Mouse (Mus musculus): ENCODE data around the gene Sohlh1. TPM values are rescaled to one million over a fixed set of nuclear protein-coding genes. Genes with fewer than 3 reads are reported as not detected.
"Not testable (repeated sequence)": the region's sequence is repeated elsewhere in the genome, so short reads cannot be mapped to it uniquely, and the experiment has no call there.

Sohlh1 gene
- polyA plus RNA-seq, 1 experiment from 2014 or later: not detected

DNA sequence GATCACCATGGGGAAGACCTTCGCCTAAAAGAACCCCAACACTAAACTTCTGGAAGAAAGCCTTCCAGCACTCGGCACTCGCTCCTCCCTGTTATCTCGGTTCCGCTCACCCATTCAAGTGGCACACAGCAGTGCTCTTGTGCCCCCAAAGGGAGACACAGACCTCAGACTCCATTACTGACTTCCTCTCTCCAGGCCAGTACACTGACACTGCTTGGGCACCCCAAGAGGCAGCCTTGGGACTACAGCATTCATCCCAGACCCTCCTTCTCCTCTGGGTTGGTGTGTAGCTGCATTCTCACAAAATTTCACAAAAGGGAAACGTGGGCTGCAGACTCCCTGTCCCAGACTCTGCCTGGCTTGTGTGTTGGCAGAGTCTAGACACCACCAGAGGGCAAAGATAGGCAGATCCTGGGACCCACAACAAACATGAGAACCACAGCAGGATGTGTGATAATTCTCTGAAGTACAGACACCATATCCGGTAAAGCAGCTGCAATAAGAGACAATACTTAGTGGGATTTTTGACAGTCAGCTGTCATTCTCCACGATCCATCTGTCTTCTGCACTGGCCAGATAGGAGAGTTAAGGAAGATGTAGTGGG, 18.6 kb downstream of the Sohlh1 start:
- no peaks in the 10 kb centered on the region for H3K4me1 ChIP-seq
- H3K36me3 ChIP-seq: no peaks in the 10 kb centered on the region
- no peaks in the 10 kb centered on the region for H3K27me3 ChIP-seq (ENCODE audit: low read depth, poor library complexity, severe bottlenecking)
- WGBS: 83% methylated on average over 8 of the region's 8 CpGs
- no peaks in the 10 kb centered on the region for H3K9me3 ChIP-seq (replicated peaks)
- H3K27ac ChIP-seq: no peak overlapping the region
- DNase-seq (ENCODE audit: low spot score): no peak
- H3K4me3 ChIP-seq: no peak overlapping the region

DNA sequence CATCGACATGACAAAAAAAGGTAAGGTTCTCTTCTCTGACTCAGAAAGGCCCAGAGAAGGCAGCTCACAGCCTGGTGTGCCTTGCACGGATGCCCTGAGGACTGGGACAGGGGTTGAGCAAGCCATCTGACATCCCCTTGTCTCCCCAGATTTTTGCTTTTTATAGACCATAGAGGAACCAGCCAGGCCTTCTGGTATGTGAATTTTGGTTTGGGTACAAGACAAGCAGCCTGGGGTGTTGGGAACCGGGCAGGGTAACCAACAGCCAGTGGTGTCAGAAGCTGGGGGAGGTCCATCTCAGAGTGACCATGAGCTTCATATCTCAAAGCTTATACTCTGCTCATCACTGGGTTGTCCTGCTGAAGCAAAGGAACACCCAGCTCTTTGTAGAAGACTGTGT, 22.3 kb downstream of the Sohlh1 start:
- no peak overlapping the region for H3K4me3 ChIP-seq
- no peaks in the 10 kb centered on the region for H3K9me3 ChIP-seq (replicated peaks)
- no peak for DNase-seq (ENCODE audit: low spot score)
- H3K36me3 ChIP-seq: no peaks in the 10 kb centered on the region
- WGBS: 87% methylated on average over 3 of the region's 3 CpGs
- H3K27ac ChIP-seq: no peak overlapping the region
- no peaks in the 10 kb centered on the region for H3K4me1 ChIP-seq
- no peaks in the 10 kb centered on the region for H3K27me3 ChIP-seq (ENCODE audit: low read depth, poor library complexity, severe bottlenecking)

DNA sequence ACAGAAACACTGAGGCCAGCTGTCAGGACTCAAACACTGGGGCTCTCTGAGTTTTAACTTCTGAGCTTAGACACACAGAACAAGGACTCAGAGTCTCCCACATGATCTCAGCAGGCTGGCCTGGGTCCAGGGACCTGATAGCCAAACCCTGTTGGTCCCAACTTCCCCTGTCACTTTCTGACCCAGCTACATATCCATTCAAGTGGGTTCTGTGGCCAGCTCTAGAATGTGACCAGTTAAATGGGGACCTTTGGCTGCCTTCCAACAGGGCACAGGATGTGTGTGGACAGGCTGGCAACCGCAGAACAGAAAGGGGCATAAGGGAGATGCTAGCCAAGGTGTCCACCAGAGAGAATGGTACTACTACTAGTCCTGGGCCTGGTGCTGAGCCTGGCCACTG, 24.2 kb downstream of the Sohlh1 start, which contains the start of gene Lcn9:
Lcn9 (plus strand) TSS at position 348 of the 400 bp plus-strand sequence.
- Histone ChIP-seq H3K4me1 (no peaks in the 10 kb centered on the region), H3K27ac (no peak within 1 kb of the TSS), H3K36me3 (no peaks in the 10 kb centered on the region), H3K9me3 (replicated peaks) (no peaks in the 10 kb centered on the region), H3K27me3 (ENCODE audit: low read depth, poor library complexity, severe bottlenecking) (no peaks in the 10 kb centered on the region), H3K4me3 (no peak within 1 kb of the TSS)
- no peak for DNase-seq (ENCODE audit: low spot score)
- 96% methylated on average over 1 of the region's 1 CpGs for WGBS

DNA sequence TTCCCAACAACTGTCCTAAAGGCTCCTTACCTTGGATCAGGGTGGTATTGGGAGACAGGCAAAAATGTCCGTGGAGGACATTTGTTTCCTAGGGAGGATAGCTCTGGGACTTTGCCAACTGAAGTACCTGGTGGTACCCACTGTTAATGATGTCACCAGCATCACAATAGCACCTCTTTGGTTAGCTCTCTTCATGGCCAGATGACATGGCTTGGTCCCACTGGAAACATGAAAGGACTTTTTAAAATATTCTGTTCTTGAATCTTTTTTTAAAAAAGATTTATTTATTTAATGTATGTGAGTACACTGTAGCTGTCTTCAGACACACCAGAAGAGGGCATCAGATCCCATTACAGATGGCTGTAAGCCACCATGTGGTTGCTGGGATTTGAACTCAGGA, 31.3 kb downstream of the Sohlh1 start, which contains the start of gene Glt6d1:
Glt6d1 (minus strand) TSS at position 101 of the 400 bp plus-strand sequence.
- not testable (repeated sequence) for H3K27me3 ChIP-seq (ENCODE audit: low read depth, poor library complexity, severe bottlenecking); H3K36me3 ChIP-seq; H3K4me3 ChIP-seq; H3K4me1 ChIP-seq; H3K9me3 ChIP-seq (replicated peaks); H3K27ac ChIP-seq; DNase-seq (ENCODE audit: low spot score)
- 83% methylated on average over 1 of the region's 1 CpGs for WGBS

DNA sequence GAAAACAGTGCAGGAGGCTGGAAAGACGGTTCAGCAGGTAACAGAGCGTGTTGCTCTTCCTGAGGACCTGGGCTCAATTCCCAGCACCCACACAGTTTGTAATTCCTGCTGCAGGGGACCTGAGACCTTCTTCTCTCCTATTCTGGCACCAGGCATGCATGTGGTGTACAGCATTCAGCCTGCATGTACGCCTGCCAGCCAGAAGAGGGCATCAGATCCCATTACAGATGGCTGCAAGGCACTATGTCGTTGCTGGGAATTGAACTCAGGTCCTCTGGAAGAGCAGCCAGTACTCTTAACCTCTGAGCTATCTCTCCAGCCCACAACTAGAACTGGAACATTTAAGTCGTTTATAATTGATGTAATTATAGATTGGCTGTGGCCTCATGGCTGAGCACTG, 33.7 kb downstream of the Sohlh1 start:
- Histone ChIP-seq H3K27ac (no peak overlapping the region), H3K27me3 (ENCODE audit: low read depth, poor library complexity, severe bottlenecking) (no peaks in the 10 kb centered on the region), H3K36me3 (no peaks in the 10 kb centered on the region), H3K9me3 (replicated peaks) (no peaks in the 10 kb centered on the region), H3K4me1 (no peaks in the 10 kb centered on the region), H3K4me3 (no peak overlapping the region)
- WGBS: 80% methylated on average over 5 of the region's 5 CpGs
- no peak for DNase-seq (ENCODE audit: low spot score)

DNA sequence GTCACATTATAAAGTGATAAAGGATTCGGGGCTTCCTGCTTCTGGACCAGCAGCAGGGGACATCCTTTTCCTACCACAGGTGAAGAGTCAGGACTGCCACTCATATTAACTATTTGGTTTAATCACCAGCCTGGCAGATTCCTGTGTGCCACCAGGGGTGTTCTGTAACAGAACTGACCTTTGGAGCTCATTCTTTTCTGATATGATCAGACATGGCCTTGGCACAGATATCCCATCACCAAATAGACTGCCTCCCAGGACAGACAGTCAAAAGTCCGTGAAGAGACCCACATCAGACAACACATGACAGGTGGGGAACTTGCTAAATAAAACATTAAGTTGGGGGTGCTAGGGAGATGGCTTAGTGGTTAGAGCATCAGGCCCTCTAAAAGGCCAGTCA, 35.3 kb downstream of the Sohlh1 start:
- H3K4me1 ChIP-seq: no peaks in the 10 kb centered on the region
- H3K36me3 ChIP-seq: no peaks in the 10 kb centered on the region
- no peaks in the 10 kb centered on the region for H3K9me3 ChIP-seq (replicated peaks)
- no peaks in the 10 kb centered on the region for H3K27me3 ChIP-seq (ENCODE audit: low read depth, poor library complexity, severe bottlenecking)
- H3K27ac ChIP-seq: no peak overlapping the region
- H3K4me3 ChIP-seq: no peak overlapping the region
- DNase-seq (ENCODE audit: low spot score): no peak
- WGBS: 82% methylated on average over 2 of the region's 2 CpGs

GRCm38 (mm10) chr2:25798065-25798464, 49.0 kb downstream of the Sohlh1 start:
- no peaks in the 10 kb centered on the region for H3K36me3 ChIP-seq
- no peak overlapping the region for H3K4me3 ChIP-seq
- H3K9me3 ChIP-seq (replicated peaks): no peaks in the 10 kb centered on the region
- DNase-seq (ENCODE audit: low spot score): no peak
- WGBS: 70% methylated on average over 5 of the region's 5 CpGs
- H3K4me1 ChIP-seq: no peaks in the 10 kb centered on the region
- no peak overlapping the region for H3K27ac ChIP-seq
- no peaks in the 10 kb centered on the region for H3K27me3 ChIP-seq (ENCODE audit: low read depth, poor library complexity, severe bottlenecking)

DNA sequence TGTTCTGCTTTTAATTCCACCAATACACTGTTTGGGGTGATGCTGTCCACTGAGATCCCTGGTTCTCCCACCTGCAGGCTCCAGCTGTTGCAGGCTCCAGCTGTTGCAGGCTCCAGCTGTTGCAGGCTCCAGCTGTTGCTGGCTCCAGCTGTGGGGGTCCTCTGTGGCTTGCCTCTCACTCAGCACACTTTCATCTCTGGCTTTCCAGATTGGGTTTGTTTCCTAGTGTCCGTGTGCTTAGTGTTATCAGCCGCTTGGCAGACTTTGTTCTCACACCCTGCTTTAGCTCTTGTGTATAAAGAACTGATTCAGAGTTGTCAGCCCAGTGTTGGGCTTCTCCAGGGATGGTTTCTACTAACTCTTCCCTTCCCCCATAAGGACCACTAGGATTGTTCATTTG, 49.4 kb downstream of the Sohlh1 start:
- Histone ChIP-seq H3K9me3 (replicated peaks) (no peaks in the 10 kb centered on the region), H3K36me3 (no peaks in the 10 kb centered on the region), H3K4me3 (no peak overlapping the region), H3K27ac (no peak overlapping the region), H3K4me1 (no peaks in the 10 kb centered on the region), H3K27me3 (ENCODE audit: low read depth, poor library complexity, severe bottlenecking) (no peaks in the 10 kb centered on the region)
- no peak for DNase-seq (ENCODE audit: low spot score)
- 42% methylated on average over 2 of the region's 2 CpGs for WGBS

Other genes with a start within 250 kb of the Sohlh1 start
- gene Rabl6, start 238.7 kb downstream of the Sohlh1 start, polyA plus RNA-seq (2016; fragmentation: Nextera tagmentation; extraction: Ambion mirVana): 83.3 and 88.5 TPM in 2 replicates
- 0.13 TPM in 1 of 2 replicates, not detected in the other for gene Ccdc183, start 229.6 kb downstream of the Sohlh1 start, polyA plus RNA-seq (2016; fragmentation: Nextera tagmentation; extraction: Ambion mirVana)
- gene Tmem141, start 225.2 kb downstream of the Sohlh1 start, polyA plus RNA-seq (2016; fragmentation: Nextera tagmentation; extraction: Ambion mirVana): 17.0 and 20.7 TPM in 2 replicates
- gene Fcna, start 219.2 kb downstream of the Sohlh1 start, polyA plus RNA-seq (2016; fragmentation: Nextera tagmentation; extraction: Ambion mirVana): 0.34 and 0.43 TPM in 2 replicates
- not detected in 2 replicates for gene Lcn8, start 194.1 kb downstream of the Sohlh1 start, polyA plus RNA-seq (2016; fragmentation: Nextera tagmentation; extraction: Ambion mirVana)
- not detected in 2 replicates for gene Lcn5, start 189.3 kb downstream of the Sohlh1 start, polyA plus RNA-seq (2016; fragmentation: Nextera tagmentation; extraction: Ambion mirVana)
- not detected in 2 replicates for gene Lcn6, start 170.5 kb downstream of the Sohlh1 start, polyA plus RNA-seq (2016; fragmentation: Nextera tagmentation; extraction: Ambion mirVana)
- not detected in 2 replicates for gene Lcn10, start 164.5 kb downstream of the Sohlh1 start, polyA plus RNA-seq (2016; fragmentation: Nextera tagmentation; extraction: Ambion mirVana)
- not detected in 2 replicates for gene Obp2a, start 147.2 kb downstream of the Sohlh1 start, polyA plus RNA-seq (2016; fragmentation: Nextera tagmentation; extraction: Ambion mirVana)
- 73.4 and 77.5 TPM in 2 replicates for gene Bmyc, start 140.5 kb downstream of the Sohlh1 start, polyA plus RNA-seq (2016; fragmentation: Nextera tagmentation; extraction: Ambion mirVana)
- gene Obp2b, start 110.2 kb downstream of the Sohlh1 start, polyA plus RNA-seq (2016; fragmentation: Nextera tagmentation; extraction: Ambion mirVana): not detected in 2 replicates
- gene Lcn3, start 81.7 kb downstream of the Sohlh1 start, polyA plus RNA-seq (2016; fragmentation: Nextera tagmentation; extraction: Ambion mirVana): not detected in 2 replicates
- not detected in 2 replicates for gene Lcn11, start 70.2 kb downstream of the Sohlh1 start, polyA plus RNA-seq (2016; fragmentation: Nextera tagmentation; extraction: Ambion mirVana)
- not detected in 2 replicates for gene Gm13539, start 65.0 kb downstream of the Sohlh1 start, polyA plus RNA-seq (2016; fragmentation: Nextera tagmentation; extraction: Ambion mirVana)
- not detected in 2 replicates for gene Glt6d1, start 31.4 kb downstream of the Sohlh1 start, polyA plus RNA-seq (2016; fragmentation: Nextera tagmentation; extraction: Ambion mirVana)
- gene Lcn9, start 24.1 kb downstream of the Sohlh1 start, polyA plus RNA-seq (2016; fragmentation: Nextera tagmentation; extraction: Ambion mirVana): not detected in 2 replicates
- 0.20 TPM in 1 of 2 replicates, not detected in the other for gene Kcnt1, start 16.5 kb upstream of the Sohlh1 start, polyA plus RNA-seq (2016; fragmentation: Nextera tagmentation; extraction: Ambion mirVana)
- 30.5 and 34.7 TPM in 2 replicates for gene Camsap1, start 136.0 kb upstream of the Sohlh1 start, polyA plus RNA-seq (2016; fragmentation: Nextera tagmentation; extraction: Ambion mirVana)
- 95.5 and 95.6 TPM in 2 replicates for gene Ubac1, start 174.5 kb upstream of the Sohlh1 start, polyA plus RNA-seq (2016; fragmentation: Nextera tagmentation; extraction: Ambion mirVana)